Mouse (Mus musculus) adrenal gland, adult 2 months (tissue): ENCODE results near the gene Foxk2. TPM values are rescaled to one million over a fixed set of nuclear protein-coding genes. Genes with fewer than 3 reads are reported as not detected.
A peak's percentile ranks its signal among the peaks of the same experiment; 100 is the strongest.

Experiments
- DNase-seq: peaks from one replicate; pipeline ENCODE4 v3.0.0; 2021
- long read RNA-seq: library from polyadenylated mRNA; stranded (forward); transcript quantifications from one replicate; pipeline ENCODE4 v2.0.0, GENCODE M21; 2021
- polyA plus RNA-seq: library from polyadenylated mRNA; depleted of rRNA; stranded (reverse); fragments of >200 nt; gene quantifications from 2 replicates; pipeline ENCODE4 v1.2.3, GENCODE M21; 2012; rRNA removed
- total RNA-seq, 2 experiments: library from RNA; stranded (reverse); gene quantifications; 2 replicates each; pipeline ENCODE4 v1.2.3; 2021

Gene Foxk2
- total RNA-seq (10 to 100 TPM; 35.2 to 43.1 TPM), polyA plus RNA-seq (44.9 and 78.0 TPM in 2 replicates)
- long read RNA-seq, full-length matches to known transcripts = 5 of 29 reads
- long read RNA-seq, partial matches to known transcripts = 4 of 29 reads
- long read RNA-seq, other reads (novel, unspliced or antisense) = 20 of 29 reads

DNA sequence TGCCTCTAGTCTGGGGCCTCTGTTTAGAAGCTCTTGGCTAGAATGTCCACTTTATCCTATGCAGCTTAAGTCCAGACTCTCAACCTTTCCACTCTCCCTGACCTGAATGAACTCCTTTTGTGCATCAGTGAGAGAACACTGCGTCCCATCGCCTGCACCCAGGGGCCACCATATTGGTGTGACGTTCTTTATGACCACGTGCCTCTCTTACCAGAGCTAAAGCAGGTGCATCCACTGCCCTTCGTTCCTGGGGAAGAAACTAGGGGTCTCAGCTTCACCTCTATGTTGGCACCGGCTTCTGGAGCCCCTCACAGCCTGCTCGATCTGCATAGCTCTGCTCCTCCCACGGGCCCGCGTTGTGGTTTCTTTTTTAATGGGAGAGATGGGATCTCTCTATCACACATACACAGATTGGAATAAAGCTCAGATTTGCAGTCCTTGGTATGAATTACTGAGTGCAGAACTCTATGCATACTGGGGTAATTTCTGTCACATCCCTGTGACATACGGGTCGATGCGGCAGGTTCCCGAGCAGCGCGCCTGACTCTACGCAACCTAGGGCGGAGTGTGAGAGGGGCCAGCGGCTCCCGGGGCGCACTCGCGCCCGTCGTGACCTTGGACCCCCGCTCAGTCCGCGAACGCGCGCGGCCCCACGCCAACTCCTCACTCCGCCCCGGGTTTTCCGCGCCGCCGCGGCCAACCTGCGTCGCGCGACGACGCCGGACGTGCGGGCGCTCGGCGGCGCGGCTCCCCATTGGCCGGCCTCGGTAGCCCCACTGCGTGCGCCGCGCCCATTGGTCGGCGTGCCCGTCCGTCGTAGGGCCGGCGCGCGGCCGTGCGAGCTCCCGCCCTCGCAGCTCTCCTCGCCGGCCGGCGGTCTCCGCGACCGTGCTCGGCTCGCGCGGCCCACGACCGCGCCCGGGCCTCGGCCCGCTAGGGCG, at the start of gene Foxk2:
Gene Foxk2 (plus strand): TSS at position 831 of the 941 bp plus-strand sequence.
- DNase-seq = peak; percentile 95

DNA sequence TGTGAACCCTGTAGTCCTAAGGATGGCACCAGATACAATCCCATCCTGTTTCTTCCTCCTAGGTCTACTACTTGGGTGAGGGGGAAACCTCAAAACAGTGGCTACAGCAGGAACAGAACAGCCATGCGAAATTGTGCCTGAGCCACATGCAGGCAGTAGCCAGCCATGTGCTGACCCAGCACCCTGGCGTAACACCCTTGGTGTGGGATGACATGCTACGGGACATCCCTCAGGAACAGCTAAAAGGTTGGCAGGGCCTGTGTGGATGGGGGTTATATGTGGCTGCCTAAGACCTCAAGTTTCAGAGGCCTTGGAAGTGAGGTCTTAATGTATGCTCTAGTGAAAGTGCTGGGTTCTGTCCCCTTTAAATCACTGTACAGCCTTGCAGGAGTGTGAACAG, 43.0 kb upstream of the Foxk2 start:
- no peak for DNase-seq

DNA sequence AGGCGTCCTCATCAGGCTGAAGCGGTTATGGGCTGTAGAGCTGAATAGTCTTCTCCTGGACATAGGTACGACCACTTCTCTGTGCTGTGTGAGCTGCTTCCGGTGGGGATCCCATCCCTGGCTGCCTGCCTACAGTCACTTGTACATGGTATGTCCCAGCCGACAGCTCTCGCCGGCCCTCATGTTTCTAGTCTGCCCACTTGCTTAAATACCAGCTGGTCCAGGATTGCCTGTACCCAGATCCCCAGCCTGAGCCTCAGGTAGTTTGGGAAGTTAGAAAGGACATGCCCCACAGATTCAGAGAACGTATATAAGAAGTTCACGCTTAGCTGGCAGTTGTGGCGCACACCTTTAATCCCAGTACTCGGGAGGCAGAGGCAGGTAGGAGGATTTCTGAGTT, 40.0 kb upstream of the Foxk2 start:
- no peak for DNase-seq

DNA sequence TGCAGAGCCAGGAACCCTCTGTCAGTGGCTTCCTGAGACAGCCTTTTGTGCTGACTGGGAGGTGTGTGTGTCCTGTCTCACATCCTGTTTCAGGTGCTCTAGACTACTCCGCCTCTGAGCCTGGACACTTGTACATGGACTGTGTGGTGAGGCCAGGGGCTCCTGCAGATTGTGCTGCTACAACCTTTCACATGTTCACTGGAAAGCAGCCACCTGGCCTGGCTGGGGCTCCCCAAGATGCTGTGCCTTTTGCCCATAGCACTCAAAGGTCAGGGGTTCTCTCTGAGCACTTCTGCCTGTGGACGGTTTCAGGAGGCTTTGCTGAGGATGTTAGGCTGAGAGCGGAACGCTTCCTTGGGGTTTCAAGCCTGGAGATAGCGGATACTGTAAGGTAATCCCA, 39.0 kb upstream of the Foxk2 start:
- no peak for DNase-seq

DNA sequence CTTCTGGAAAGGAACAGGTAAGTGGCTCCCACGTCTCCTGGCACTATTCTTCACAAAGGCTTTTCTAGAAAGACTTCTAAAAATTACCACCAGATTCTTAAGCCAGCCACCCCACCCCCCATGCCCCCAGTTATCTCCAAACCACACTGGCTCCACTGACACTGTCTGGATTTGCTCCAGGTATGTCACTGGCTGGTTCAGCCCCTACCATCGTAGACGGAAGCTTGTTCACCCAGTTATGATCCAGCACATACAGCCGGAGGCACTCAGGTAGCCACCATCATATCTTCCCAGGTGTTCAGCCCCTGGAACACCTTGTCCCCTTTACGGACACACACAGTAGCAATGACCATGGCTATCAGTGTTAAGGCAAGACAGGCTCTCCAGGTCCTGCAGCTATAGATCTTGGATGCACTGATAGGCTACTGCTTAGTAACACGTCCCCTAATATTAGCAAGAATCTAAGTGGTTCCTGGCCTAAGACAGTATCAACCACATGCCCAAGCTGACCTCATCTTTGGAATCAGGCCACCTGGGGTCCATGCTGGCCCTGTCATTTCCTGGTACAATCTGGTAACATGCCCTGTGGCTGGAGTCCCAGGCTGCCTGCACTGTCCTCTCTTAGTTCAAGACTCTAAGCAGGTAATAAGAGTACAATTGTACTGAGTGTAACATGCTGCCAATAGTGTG, 38.3 kb upstream of the Foxk2 start:
- no peak for DNase-seq

DNA sequence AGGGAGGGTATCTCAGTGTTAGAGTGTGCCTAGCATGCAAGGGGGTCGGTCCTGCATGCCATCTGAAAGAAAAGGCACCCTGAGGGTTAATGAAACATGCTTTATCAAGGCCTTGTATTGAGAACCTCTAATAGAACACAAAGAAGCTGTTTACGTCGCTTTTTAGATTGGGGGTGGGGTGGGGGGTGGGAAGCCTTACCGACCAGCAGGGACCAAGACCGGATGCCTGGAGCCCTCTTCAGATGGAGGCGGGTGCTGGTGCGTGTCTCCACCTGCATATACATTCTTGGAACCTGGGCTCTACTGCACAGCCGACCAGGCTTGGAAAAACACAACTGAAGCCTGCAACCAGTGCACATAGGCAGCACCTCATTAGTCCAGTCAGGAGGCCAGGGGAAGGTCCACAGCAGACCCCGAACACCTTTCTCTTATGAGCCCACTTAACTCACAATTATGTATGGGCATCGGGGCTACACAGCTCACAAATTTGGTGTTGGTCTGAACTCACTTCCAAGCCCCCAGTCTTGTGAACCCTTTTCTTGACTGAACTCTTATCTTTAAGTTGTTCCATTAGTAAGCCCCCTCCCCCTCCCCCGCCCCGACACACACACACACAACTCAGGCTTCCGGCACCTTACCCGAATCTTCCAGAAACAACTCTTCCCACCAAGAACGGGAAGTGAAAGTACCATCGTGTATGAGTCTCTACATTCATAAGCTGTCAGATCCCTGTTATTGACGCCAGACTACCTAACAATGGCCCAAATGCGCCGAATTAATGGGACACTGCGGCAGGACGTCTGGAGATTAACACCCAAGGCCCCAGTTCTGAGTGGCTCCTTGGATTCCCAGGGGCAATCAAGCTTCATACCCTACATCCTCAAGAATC, 31.4 kb upstream of the Foxk2 start:
- DNase-seq = no peak

DNA sequence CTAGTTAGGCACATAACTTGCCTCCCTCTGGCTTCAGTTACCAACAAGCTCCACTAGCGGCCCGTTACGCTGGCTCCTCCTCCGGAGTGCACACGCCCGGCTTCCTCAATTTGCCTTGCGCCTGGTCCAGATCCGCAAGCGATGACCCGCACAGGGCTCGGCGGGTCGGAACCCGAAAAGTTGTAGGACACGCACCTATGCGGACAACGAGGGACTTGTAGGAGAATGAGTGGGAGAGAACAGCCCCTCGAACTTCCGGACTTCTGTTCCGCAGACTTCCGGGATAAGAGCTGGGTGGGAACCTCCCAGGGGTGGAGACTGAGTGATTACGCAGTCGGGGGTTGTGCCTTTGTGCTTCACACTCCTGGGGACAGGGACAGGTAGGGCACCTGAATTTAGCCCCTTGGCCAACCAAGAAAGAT, 30.8 kb upstream of the Foxk2 start, which contains the start of gene Cybc1:
Gene Cybc1 (minus strand): TSS at position 305 of the 422 bp plus-strand sequence.
- peak; percentile 88 for DNase-seq

DNA sequence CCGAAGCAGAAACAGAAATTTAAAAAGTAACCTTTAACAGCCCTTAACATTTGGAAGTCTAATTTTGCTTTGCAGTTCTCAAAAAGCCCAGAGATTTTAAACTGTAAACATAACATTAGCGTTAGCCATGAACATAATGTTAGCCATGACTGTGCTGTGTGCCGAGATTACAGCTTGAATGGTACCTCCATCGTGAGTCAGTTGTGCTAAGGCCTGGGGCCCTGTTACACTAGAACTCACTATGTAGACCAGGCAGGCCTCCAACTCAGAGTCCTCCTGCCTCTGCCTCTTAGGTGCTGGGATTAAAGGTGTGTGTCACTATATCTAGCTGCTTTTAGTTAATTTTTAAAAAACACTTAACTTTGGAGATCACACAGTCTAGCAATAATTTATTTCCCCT, 28.6 kb upstream of the Foxk2 start:
- no peak for DNase-seq

DNA sequence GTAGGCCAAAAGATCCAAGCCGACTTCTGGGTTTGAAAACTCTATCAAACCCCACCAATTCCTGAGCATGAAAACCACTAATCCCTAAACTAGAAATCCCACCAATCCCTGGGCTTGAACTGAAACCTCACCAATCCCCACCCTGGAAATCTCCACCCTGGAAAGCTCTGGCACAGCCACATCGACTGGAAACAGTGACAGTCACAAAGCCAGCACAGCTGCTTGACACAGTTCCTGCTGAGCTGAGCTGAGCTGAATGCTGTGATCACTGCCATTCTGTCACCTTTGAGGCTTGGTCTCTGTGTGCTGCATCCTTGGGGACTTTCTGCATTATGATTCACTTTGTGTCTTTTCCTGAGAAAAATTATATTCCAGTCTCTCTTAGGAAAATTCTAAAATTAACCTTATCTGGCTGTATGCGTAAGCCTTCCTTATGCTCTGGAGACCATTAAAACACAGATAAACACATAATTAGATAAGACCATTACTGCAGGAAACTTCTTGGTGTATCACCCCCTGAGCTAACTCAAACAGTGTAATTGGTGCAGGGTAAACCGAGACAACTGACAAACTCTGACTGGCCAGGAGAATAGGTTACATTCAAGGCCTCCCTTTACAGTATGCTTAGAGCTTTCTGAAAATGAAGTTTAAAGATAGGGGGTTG, 28.0 kb upstream of the Foxk2 start:
- DNase-seq = no peak

DNA sequence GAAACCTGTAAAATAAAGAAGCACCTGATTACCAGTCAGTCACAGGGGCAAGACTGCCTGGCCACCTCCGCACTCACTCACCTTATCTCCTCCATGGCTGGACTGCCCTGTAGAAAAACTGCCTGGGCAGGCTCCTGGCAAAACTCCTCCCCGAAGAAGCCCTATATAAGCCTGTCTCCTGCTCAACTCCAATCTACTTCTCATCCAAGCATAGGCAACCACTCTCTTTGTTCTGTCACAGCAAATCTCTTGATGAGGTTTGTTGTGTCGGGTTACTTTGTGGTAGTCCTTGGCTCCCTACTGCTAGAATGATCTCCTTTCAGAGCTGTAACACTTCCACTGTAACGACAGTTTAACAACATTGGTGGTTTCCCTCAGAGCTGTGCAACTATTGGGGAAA, 27.1 kb upstream of the Foxk2 start:
- no peak for DNase-seq

DNA sequence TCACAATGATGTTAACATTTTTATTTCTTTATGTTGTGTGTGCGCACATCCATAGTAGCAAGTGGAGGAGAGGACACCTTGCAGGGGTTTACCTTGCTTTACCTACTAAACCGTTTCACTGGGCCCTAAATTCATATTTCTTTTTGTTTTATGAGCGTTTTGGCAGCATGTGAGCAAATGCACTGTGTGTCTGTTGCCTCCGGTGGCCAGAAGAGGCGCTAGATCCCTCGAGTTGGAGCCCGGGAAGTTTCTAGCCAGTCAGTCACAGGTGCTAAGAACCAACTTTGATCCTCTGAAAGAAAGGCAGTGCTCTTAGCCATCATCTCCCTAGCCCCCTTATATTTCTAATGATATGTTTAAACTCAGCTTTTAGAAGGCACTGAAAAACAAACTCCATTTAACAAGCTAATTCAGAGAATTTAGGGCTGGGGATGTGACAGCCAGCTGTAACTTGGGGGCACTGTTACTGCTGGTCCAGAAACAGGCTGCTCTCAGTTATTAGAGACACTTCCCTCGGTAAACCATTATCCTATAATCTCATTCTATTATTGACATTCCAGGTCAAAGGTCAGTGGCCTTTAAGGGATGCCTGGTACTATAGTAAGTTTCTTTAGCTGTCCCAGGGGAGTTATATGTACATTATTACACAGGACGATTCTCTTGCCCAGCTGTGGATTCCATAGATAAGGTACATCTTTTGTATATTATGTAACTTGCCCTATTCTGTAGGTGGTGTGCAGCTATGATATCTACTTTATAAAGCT, 24.1 kb upstream of the Foxk2 start:
- peak; percentile 25 for DNase-seq

DNA sequence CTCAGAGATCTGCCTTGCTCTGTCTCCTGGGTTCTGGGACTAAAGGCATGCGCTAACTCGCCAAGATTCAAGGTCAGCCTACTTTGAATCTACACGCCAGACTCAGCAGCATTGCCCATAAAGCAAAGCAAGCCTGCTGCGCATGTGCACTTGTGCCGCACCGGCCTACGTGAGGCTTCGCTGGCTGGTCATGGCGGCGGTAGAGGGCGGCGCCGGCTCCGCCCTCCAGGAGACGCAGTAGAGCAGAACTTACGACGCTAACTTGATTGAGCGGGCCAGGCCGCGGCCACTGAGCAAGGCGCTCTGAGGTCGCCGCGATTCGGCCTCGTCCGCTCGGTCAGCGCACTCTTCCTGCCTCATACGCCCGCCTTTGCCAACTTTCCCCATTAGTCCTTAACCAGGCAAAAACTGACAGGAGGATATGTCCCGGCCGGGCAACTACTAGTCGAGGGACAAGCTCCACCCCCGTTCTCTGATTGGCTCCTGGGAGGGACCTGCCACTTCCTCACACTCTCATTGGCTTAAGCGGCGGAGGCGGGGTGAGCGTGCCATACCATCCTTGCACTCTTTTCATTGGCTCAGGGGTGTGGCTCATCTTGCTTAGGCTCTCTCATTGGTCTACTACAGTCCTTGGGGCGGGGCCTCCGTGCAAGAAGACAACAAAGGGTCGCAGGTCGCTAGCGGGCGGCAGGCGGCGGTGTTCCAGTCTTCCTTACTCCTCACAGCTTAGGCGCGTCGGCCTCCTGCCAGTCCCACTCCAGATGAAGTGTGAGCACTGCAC, 23.0 kb upstream of the Foxk2 start, which contains the start of gene Narf:
Gene Narf (plus strand): TSS at position 690 of the 781 bp plus-strand sequence.
- peak; percentile 99 for DNase-seq

DNA sequence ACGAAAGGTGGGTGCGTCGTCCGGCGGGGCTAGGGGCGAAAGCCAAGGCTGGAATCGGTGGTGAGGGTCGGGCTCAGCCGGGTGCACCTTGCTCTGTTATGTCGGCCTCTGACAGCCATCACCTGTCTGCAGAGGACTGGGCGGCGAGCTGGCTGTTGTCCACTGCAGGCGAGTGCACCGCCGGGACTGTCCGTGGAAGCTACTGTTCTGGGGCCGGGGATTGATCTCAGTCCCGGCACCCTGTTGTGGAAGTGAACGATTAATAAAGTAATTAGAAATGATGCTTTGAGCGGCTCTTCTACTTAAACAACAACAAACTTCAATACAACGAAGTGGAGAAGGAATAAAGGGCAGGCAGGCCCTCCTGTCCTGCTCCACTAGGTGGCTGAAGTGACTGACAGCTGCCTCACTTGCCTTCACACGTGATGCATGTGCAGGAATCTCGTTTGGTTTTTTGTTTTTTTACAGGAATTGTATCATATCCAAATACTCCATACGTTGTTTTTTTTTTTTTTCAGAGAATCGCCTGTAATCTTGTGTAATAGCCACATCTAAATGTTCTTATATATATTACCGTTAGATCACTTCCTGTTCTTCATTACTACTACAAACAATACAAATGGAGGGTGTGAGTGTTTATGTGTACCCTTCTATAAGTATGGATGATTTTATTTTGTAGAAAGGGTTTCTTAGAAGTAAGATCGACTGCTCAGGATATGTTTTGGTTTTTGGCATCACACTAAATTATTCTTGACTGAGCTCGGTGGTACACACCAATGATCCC, 22.3 kb upstream of the Foxk2 start:
- no peak for DNase-seq

DNA sequence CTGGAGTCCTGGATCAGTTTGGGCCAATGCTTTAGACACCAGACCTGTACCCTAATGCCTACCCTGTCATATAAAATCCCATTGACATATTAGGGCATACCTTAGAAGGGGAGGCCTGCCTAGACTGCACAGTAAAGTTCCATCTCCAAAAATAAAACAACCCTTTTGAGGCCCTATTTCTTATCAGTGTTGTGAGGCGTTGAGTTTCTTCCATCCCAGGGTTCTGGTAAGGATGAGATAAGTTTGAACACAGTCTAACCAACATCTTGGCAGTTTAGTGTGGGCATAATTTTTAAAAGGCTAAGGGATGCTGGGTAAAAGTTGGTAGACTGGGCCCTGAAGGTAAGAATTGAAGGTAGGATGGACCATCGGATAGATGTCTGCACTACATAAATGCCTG, 20.1 kb upstream of the Foxk2 start:
- DNase-seq = no peak

DNA sequence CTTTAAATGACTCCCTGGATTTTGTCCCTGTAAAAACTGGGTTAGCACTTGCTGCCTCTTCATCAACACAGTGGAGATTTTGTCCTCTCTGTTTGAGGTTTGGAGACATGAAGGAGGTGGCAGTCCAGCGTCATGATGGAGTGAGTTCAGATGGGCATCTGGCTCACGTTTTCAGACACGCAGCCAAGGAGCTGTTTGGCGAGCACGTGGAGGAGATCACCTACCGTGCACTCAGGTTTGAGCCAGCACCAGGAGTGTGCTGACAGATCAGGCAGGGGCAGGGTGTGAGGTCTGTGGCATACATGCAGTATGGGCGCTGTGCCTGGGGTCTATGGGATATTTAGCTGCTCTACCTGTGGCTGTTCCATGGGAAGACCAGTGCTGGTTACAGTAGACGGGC, 9.6 kb upstream of the Foxk2 start:
- no peak for DNase-seq

DNA sequence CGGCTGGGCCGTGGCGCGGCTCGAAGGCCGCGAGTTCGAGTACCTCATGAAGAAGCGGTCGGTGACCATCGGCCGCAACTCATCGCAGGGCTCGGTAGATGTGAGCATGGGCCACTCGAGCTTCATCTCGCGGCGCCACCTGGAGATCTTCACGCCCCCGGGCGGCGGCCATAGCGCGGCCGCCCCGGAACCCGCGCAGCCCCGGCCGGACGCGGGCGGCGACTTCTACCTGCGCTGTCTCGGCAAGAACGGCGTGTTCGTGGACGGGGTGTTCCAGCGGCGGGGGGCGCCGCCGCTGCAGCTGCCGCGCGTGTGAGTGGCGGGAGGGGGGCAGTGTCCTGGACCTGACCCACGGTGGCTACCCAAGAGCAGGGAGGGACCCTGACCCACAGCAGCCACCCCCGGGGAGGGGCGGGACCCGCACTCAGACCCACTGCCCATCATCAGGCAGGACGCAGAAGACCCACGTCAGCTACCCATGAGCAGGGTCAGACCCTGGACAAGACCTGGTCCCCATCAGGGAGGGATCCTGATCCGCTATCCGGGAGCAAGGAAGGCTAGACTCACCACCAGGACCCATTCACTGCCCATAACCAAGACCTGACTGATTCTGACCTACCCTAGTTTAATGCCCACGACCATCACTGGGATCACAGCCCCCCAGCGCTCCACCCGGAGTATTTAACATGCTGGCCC, 569 bp downstream of the Foxk2 start:
- peak; percentile 46 for DNase-seq

DNA sequence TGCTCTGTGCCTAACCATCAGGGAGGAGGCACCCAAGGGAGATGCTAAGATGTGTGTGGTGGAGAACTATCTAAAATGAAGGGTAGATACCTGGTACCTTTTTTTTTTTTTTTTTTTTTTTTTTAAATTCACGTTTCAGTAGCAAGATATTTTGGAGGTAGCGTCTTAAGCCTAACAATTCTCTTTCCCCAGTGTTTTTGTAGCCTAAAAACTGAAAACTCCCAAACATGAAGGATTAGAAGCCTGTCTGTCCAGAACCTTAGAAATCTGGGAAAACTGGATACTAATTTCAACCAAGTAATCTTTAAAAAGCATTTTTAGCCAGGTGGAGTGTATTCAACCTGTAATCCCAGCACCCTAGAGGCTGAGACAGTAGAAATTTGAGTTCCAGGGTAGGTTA, 1.3 kb downstream of the Foxk2 start:
- no peak for DNase-seq

DNA sequence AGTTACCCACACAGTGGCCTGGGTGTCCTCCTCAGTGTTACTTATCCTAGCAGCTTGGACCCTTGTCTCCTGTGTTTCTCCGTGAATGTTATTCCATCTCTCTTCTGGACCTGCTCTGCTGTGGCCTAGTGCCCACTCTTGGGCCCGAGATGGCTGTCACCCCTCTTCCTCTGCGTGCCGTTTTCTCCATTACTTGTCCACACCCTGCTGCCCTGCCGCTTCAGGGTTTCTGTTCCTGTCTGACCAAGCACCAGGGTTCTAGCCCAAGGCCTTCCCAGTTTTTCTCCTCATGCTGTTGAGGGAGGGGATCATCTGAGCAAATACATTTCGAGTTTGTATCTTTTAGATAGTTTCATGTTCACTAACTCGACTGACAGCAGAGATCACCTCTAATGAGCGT, 17.7 kb downstream of the Foxk2 start:
- no peak for DNase-seq
